Mouse (Mus musculus) C2C12 (cell line): Measurements from ENCODE around the gene Ccdc174. TPM values are rescaled to one million over a fixed set of nuclear protein-coding genes. Genes with fewer than 3 reads are reported as not detected.

Source experiments
- H3K27me3 ChIP-seq: one replicate; pipeline ENCODE4 v1.6.1; 2011; ENCODE audit not compliant: control insufficient read depth, insufficient read depth, insufficient read length
- H3K36me3 ChIP-seq: one replicate; pipeline ENCODE4 v1.6.1; 2011; ENCODE audit not compliant: control insufficient read depth, insufficient read depth
- H3K4me3 ChIP-seq: one replicate; pipeline ENCODE4 v1.5.1; 2011; ENCODE audit warnings: mild to moderate bottlenecking, control low read depth; ENCODE audit not compliant: poor library complexity, insufficient read depth, severe bottlenecking
- H3K79me2 ChIP-seq: one replicate; pipeline ENCODE4 v1.6.1; 2011; ENCODE audit not compliant: control insufficient read depth, insufficient read depth
- H3K79me3 ChIP-seq: one replicate; pipeline ENCODE4 v1.6.1; 2011; ENCODE audit warnings: low read depth, control low read depth
- H3ac ChIP-seq: one replicate; pipeline ENCODE3; 2011; ENCODE audit warnings: low read depth; ENCODE audit not compliant: control insufficient read depth, insufficient read length
- CEBPB ChIP-seq: IDR thresholded peaks from one replicate; pipeline ENCODE4 v1.6.1; 2011; ENCODE audit warnings: low read depth, mild to moderate bottlenecking, control low read depth, moderate library complexity
- CTCF ChIP-seq: IDR thresholded peaks from one replicate; pipeline ENCODE4 v1.5.1; 2011; ENCODE audit not compliant: control insufficient read depth, insufficient read depth, insufficient read length
- FOSL1 ChIP-seq: IDR thresholded peaks from one replicate; pipeline ENCODE4 v1.8.0; 2011; ENCODE audit warnings: mild to moderate bottlenecking, low read length; ENCODE audit not compliant: poor library complexity, insufficient read depth, severe bottlenecking
- MAX ChIP-seq: IDR thresholded peaks from one replicate; pipeline ENCODE4 v1.6.1; 2011; ENCODE audit warnings: mild to moderate bottlenecking, control low read depth
- MYOD1 ChIP-seq: IDR thresholded peaks from one replicate; pipeline ENCODE4 v1.6.1; 2011; ENCODE audit warnings: low read depth; ENCODE audit not compliant: control insufficient read depth, insufficient read length
- MYOG ChIP-seq: IDR thresholded peaks from one replicate; pipeline ENCODE4 v1.6.1; 2011; ENCODE audit not compliant: control insufficient read depth, insufficient read length; ENCODE audit errors: extremely low read depth
- USF1 ChIP-seq: IDR thresholded peaks from one replicate; pipeline ENCODE4 v1.6.1; 2011; ENCODE audit warnings: low read depth, mild to moderate bottlenecking, control low read depth, moderate library complexity
- polyA plus RNA-seq: library from polyadenylated mRNA; unstranded; fragments of >200 nt; fragmentation: generic; extraction: Trizol; gene quantifications from one replicate; pipeline ENCODE4 v1.2.1, GENCODE M21; 2012; ENCODE audit warnings: missing spikeins

The Ccdc174 gene
- polyA plus RNA-seq, 1 experiment, result 5.4 TPM

DNA sequence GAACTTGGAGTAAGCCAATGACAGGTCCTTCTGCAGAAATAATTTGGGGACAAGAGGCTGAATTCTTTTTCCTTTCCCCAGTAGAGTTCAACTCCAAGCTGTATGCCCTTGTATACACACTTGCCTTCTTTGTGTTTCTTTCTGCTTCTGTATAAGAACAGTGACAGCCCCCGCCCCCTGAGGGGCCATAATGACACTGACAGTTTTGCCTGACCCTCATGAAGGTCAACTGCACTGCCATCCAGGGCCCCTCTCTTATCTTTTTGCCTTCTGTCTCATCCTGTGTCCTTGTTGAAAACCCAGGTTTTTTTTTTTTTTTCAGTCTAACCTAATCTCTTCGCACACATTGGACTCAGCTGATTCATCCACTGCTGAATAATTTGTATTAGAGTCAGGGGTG, 5.1 kb upstream of the Ccdc174 start:
- no peak overlapping the region for H3ac ChIP-seq
- no peaks in the 10 kb centered on the region for H3K36me3 ChIP-seq
- H3K79me3 ChIP-seq, result no peaks in the 10 kb centered on the region
- peaks cover 28% of the 10 kb centered on the region for H3K27me3 ChIP-seq
- TF ChIP-seq CEBPB (no peak), MYOG (no peak), MYOD1 (no peak), MAX (no peak), FOSL1 (no peak), CTCF (no peak), USF1 (no peak)
- H3K79me2 ChIP-seq, result no peaks in the 10 kb centered on the region
- H3K4me3 ChIP-seq, result no peak overlapping the region

DNA sequence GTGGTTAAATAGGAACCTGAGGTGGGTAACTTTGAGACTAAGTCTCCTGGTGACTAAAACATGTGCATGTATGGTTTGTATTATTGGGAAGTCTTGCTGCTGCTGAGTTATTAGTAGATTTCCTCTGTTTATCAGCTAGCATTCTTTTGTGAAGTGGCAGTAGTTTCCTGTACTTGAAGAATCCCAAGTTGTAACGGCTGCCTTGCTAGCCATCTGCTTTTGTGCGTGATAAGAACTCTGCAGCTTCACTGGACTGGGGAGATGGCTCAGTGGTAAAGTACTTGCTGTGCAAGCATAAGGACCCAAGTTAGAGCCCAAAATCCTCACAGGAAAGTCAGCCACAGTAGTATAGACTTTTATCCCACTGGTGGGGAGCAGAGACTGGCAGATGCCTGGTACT, 6.0 kb downstream of the Ccdc174 start:
- H3K4me3 ChIP-seq, result no peak overlapping the region
- H3K79me3 ChIP-seq, result peaks cover 8% of the 10 kb centered on the region
- peaks cover 12% of the 10 kb centered on the region for H3K79me2 ChIP-seq
- H3K27me3 ChIP-seq, result no peaks in the 10 kb centered on the region
- no peak overlapping the region for H3ac ChIP-seq
- TF ChIP-seq MYOD1 (no peak), USF1 (no peak), CTCF (no peak), CEBPB (no peak), FOSL1 (no peak), MYOG (no peak), MAX (no peak)
- H3K36me3 ChIP-seq, result peaks cover 67% of the 10 kb centered on the region

DNA sequence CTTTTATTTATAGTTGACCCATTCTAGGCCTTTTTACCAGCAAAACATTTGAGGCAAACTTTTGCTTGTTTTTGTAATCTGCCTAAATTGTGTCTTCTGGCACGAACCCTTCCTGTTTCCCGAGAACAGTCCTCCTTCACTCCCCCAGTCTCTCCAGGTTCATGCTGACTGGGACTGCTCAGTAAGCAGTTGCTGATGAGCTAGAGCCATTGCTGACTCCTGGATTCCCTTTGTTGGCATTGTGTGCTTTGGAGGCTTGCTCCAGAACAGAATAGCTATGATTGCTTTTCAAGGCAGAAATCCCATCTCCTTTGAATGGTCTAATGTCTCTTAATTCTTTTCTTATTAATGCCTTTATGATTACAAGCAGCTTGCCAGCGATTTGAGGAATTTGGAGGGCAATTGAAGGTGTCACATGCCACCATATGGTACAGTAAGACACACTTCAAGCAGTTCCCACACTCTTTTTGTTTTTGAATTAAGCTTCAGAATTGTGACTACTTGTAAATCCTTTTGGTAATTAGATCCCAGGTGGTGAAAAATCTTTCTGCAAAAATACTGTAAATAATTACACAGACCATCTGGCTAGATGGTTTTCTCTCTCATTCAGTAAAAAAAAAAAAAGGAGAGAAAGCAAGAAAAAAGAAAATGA, 11.5 kb downstream of the Ccdc174 start:
- Histone ChIP-seq H3ac (no peak overlapping the region), H3K36me3 (peaks cover 64% of the 10 kb centered on the region)
- TF ChIP-seq CEBPB (no peak), MYOD1 (no peak), FOSL1 (no peak), MAX (no peak), USF1 (no peak), MYOG (no peak), CTCF (no peak)

DNA sequence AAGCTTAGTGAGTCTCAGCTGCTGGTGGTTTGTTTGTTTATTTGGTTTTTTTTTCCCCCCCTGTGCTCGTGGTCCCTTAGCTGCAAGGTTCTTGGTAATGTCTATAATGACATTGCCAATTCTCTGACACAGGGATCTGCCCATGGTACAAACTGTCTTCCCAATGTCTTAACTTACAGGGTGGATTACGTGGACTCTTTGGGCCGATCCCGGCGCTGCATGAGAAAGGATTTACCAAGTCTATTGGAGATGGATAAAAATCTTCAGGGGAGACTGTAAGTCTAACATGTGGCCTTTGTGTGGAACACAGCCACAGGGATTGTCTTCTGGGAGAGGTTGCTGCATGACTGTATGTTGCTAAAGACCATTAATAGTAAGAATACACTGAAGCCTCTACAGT, 12.8 kb downstream of the Ccdc174 start:
- Histone ChIP-seq H3K27me3 (no peaks in the 10 kb centered on the region), H3ac (no peak overlapping the region)

More for the DNA sequence above, 11.5 kb downstream of the Ccdc174 start:
- Histone ChIP-seq H3K79me2 (no peaks in the 10 kb centered on the region), H3K79me3 (no peaks in the 10 kb centered on the region), H3K27me3 (no peaks in the 10 kb centered on the region), H3K4me3 (no peak overlapping the region)

DNA sequence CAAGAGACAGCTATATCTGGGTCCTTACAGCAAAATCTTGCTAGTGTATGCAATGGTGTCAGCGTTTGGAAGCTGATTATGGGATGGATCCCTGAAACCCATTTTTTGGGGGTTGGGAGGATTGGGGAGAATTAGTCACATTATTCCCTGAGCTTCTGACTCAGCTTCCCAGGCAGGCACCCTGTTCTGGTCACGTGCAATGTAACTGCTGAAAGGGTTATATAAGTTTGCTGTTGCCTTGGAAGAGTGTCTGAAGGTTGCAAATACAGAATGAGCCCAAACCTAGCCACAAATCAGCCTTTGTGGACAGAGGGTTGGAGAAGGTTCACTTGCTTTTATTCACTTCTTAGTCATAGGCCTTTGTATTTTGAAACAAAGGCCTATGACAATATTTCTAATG, 13.9 kb downstream of the Ccdc174 start:
- no peaks in the 10 kb centered on the region for H3K79me3 ChIP-seq
- H3K36me3 ChIP-seq, result peaks cover 69% of the 10 kb centered on the region
- no peak for TF ChIP-seq MAX
- TF ChIP-seq USF1, result no peak
- no peak for TF ChIP-seq CTCF
- TF ChIP-seq MYOG, result no peak
- no peak for TF ChIP-seq FOSL1
- TF ChIP-seq CEBPB, result no peak
- no peak for TF ChIP-seq MYOD1
- H3K4me3 ChIP-seq, result no peak overlapping the region
- H3ac ChIP-seq, result no peak overlapping the region
- H3K27me3 ChIP-seq, result no peaks in the 10 kb centered on the region
- no peaks in the 10 kb centered on the region for H3K79me2 ChIP-seq

More for the DNA sequence above, 12.8 kb downstream of the Ccdc174 start:
- Histone ChIP-seq H3K4me3 (no peak overlapping the region), H3K36me3 (peaks cover 59% of the 10 kb centered on the region), H3K79me3 (no peaks in the 10 kb centered on the region), H3K79me2 (no peaks in the 10 kb centered on the region)
- TF ChIP-seq CTCF (no peak), USF1 (no peak), CEBPB (no peak), FOSL1 (no peak), MAX (no peak), MYOD1 (no peak), MYOG (no peak)

DNA sequence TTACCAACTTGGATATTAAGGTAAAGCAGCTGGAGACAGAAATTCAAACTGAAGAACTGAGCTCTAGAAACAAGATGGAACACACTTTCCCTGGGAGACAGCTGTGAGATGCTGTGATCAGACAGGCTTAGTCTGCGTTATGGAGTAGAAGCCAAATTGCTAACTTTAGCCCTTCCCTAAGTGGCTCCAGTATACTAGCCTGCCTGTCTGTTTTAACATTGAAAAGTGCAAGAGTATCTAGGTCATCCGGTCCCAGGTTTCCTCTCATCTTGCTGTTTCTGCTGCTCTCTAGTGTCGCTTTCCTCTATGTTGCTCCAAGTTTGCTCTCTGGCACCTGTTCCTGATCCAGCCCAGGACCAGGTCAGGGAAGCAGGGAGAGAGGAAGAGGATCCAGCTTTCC, 18.9 kb downstream of the Ccdc174 start:
- H3K79me3 ChIP-seq, result no peaks in the 10 kb centered on the region
- no peaks in the 10 kb centered on the region for H3K27me3 ChIP-seq
- TF ChIP-seq CEBPB (no peak), MYOD1 (no peak)
- H3K4me3 ChIP-seq, result no peak overlapping the region
- peaks cover 69% of the 10 kb centered on the region for H3K36me3 ChIP-seq
- H3ac ChIP-seq, result no peak overlapping the region
- no peaks in the 10 kb centered on the region for H3K79me2 ChIP-seq
